Mouse (Mus musculus) MEL (cell line): ENCODE measurements around the gene Pde4dip.

Experiments used
- CTCF ChIP-seq, 3 experiments: IDR thresholded peaks in 2 of 3; conservative IDR thresholded peaks in 1 of 3; 2 replicates each; pipeline ENCODE4 v1.5.1; 2011 to 2012; ENCODE audit warnings: low read length in 3 of 3, low read depth in 2 of 3, mild to moderate bottlenecking in 2 of 3, improper control_type of control experiment in 1 of 3, inconsistent platforms in 1 of 3, mixed read lengths in 1 of 3, moderate library complexity in 1 of 3; ENCODE audit not compliant: control insufficient read depth in 1 of 3, insufficient read depth in 1 of 3, poor library complexity in 1 of 3, severe bottlenecking in 1 of 3
- EP300 ChIP-seq, 2 experiments: IDR thresholded peaks; 2 replicates each; pipeline ENCODE4 v1.6.1; 2011; ENCODE audit warnings: improper control_type of control experiment in 2 of 2, low read length in 2 of 2, low read depth in 1 of 2, mild to moderate bottlenecking in 1 of 2
- GATA1 ChIP-seq: IDR thresholded peaks from 2 replicates; pipeline ENCODE4 v1.6.1; 2011; ENCODE audit warnings: low read depth, low read length, improper control_type of control experiment
- HCFC1 ChIP-seq: IDR thresholded peaks from 2 replicates; pipeline ENCODE4 v1.6.1; 2012; ENCODE audit warnings: low read depth, mild to moderate bottlenecking, inconsistent platforms, low read length, improper control_type of control experiment, moderate library complexity
- MAFK ChIP-seq: IDR thresholded peaks from 2 replicates; pipeline ENCODE4 v1.6.1; 2011; ENCODE audit warnings: low read depth, mild to moderate bottlenecking, low read length, improper control_type of control experiment, borderline replicate concordance
- MAX ChIP-seq: IDR thresholded peaks from 2 replicates; pipeline ENCODE4 v1.6.1; 2011; ENCODE audit warnings: low read length, improper control_type of control experiment
- POLR2A ChIP-seq, 2 experiments: IDR thresholded peaks; 2 replicates each; pipeline ENCODE4 v1.6.1; 2011 to 2012; ENCODE audit warnings: low read length in 2 of 2, mild to moderate bottlenecking in 2 of 2, control low read depth in 1 of 2, improper control_type of control experiment in 1 of 2, low read depth in 1 of 2, moderate library complexity in 1 of 2; ENCODE audit not compliant: control insufficient read depth in 1 of 2, insufficient read depth in 1 of 2, poor library complexity in 1 of 2
- TBP ChIP-seq: IDR thresholded peaks from 2 replicates; pipeline ENCODE4 v1.8.0; 2011; ENCODE audit warnings: low read depth, low read length, improper control_type of control experiment
- TCF12 ChIP-seq: IDR thresholded peaks from 2 replicates; pipeline ENCODE4 v1.6.1; 2014; ENCODE audit warnings: low read depth, mild to moderate bottlenecking, inconsistent platforms, low read length, improper control_type of control experiment, moderate library complexity
- ZC3H11A ChIP-seq: IDR thresholded peaks from 2 replicates; pipeline ENCODE4 v1.6.1; 2012; ENCODE audit warnings: low read depth, mild to moderate bottlenecking, inconsistent platforms, low read length, improper control_type of control experiment
- ZNF384 ChIP-seq: IDR thresholded peaks from 2 replicates; pipeline ENCODE4 v1.6.1; 2012; ENCODE audit warnings: low read depth, mild to moderate bottlenecking, inconsistent platforms, low read length, improper control_type of control experiment

GRCm38 (mm10) chr3:97846448-97846847 lies 42.1 kb downstream of the Pde4dip start:
- no peak for TF ChIP-seq GATA1
- TF ChIP-seq MAX, result no peak
- TF ChIP-seq POLR2A (IDR thresholded peaks at IDR 0.05; ENCODE audit: control insufficient read depth in 1 of 2, insufficient read depth in 1 of 2, low read depth in 1 of 2, low read length in 2 of 2, poor library complexity in 1 of 2), result no peak
- TF ChIP-seq HCFC1, result no peak
- no peak for TF ChIP-seq EP300 (IDR thresholded peaks at IDR 0.05; ENCODE audit: low read depth in 1 of 2, low read length in 2 of 2)
- no peak for TF ChIP-seq CTCF (IDR thresholded peaks at IDR 0.05 in 2 of 3, conservative IDR thresholded peaks at IDR 0.05 in 1 of 3; ENCODE audit: control insufficient read depth in 1 of 3, insufficient read depth in 1 of 3, low read depth in 2 of 3, low read length in 3 of 3, poor library complexity in 1 of 3, severe bottlenecking in 1 of 3)
- no peak for TF ChIP-seq ZNF384
- TF ChIP-seq MAFK, result no peak
- no peak for TF ChIP-seq ZC3H11A
- TF ChIP-seq TBP, result no peak
- no peak for TF ChIP-seq TCF12
